Mouse (Mus musculus) megakaryocyte, embryonic 14.5 days (primary cell): ENCODE data around the gene Trim17.

Source experiments
- FLI1 ChIP-seq: IDR thresholded peaks from 2 replicates; pipeline ENCODE4 v1.6.1; 2012; ENCODE audit warnings: low read length, inconsistent platforms, mixed read lengths
- GATA1 ChIP-seq: IDR thresholded peaks from 3 replicates; pipeline ENCODE4 v1.6.1; 2012; ENCODE audit warnings: mixed read lengths, low read length, inconsistent platforms, borderline replicate concordance

DNA sequence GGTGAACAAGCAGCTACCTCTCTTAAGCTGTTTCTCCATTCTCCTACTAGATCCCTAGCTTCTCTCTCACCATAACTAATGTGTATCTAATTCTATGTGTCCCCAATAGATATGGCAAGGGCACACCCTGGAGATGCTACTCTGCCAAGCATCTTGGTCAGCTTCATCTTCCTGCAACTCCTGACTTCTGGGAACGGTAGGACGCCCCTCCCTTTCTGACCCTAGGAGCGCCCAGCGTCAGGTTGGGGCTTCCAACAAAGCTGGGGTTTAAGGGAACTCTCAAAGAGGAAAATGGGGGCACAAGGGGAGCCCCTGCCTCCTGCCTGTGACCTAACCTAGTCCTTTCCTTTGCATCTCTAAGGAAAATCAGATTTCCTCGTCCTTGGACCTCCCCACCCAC lies 35.7 kb upstream of the Trim17 start:
- no peak for TF ChIP-seq GATA1
- TF ChIP-seq FLI1 = no peak
